Mouse (Mus musculus): Measurements from ENCODE around the gene AU040320.
A peak's percentile ranks its signal among the peaks of the same experiment; 100 is the strongest.

The AU040320 gene

DNA sequence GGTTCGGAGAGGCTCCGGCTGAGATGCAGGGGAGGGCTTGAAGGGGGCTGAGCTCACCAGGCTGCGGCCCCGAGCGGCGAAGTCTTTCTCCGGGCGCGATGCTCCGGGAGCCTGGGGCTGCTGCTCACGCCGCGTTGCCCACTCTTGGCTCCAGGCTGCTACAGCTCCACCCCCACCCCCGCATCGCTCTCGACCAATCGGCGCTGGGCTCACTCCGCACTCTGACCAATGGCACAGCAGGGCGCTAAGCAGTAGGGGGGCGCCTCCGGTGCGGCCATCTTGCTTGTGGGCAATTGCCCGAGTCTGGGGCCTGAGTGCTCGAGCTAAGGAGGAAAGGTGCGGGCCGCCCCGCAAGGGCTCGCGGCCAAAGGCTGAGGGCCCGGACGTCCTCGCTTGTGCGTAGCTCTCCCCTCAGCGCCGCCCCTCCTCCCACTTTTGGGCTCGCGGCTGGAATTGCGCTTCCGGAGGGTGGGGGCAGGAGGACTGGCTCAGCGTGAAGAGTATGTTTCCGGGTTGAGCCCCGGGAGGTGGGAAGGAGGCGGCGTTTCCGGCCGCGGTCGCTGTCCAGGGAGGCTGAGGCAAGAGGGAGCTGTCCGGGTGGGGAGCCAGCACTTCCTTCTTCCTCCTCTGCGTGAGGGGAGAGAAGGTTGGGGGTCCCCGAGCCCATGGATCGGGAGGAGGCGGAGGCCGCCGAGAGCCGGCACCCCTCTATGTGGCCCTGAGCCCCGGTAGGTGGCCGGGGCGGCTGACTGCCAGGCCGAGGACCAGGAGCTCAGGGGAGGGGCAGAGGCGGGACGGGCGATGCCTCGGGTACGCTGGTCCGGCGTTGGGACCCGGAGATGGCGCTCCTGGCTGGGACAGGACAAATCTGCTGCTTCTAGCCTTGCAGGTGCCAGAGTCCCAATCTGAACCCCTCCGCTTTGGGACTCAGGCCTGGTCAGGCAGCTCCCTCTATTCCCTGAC is at the start of gene AU040320, which contains the start of gene Ncdn:
TSS of gene AU040320 (plus strand) at position 277 of the 963 bp plus-strand sequence.
TSS of gene Ncdn (minus strand) at position 171 of the 963 bp plus-strand sequence.
- peak; percentile 97 for DNase-seq (ENCODE audit: low spot score)

GRCm38 (mm10) chr4:126706630-126707438 is 46.5 kb upstream of the AU040320 start:
- DNase-seq (ENCODE audit: low spot score) = peak; percentile 84

DNA sequence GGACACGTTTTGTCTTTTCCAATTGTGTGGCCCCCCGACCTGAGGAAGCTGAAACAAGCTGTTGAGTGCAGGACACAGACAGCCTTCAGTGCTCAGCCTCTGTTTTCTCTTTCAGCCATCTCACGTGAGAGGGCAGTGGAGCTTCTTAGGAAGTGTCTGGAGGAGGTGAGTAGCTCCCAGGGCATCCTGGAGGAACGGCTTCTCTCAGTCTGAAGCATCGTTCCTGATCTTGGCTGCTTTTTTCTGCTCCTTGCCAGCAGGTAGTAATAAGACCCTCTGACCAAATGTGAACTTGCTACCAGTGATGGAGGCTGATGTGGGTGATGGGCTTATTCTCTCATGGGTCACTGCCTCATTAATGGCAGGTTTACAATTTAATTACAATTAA is 45.9 kb upstream of the AU040320 start:
- no peak for DNase-seq (ENCODE audit: low spot score)

- no peak for DNase-seq (ENCODE audit: low spot score)
These were observed 21.2 kb upstream of the AU040320 start for GRCm38 (mm10) chr4:126732111-126732510.

DNA sequence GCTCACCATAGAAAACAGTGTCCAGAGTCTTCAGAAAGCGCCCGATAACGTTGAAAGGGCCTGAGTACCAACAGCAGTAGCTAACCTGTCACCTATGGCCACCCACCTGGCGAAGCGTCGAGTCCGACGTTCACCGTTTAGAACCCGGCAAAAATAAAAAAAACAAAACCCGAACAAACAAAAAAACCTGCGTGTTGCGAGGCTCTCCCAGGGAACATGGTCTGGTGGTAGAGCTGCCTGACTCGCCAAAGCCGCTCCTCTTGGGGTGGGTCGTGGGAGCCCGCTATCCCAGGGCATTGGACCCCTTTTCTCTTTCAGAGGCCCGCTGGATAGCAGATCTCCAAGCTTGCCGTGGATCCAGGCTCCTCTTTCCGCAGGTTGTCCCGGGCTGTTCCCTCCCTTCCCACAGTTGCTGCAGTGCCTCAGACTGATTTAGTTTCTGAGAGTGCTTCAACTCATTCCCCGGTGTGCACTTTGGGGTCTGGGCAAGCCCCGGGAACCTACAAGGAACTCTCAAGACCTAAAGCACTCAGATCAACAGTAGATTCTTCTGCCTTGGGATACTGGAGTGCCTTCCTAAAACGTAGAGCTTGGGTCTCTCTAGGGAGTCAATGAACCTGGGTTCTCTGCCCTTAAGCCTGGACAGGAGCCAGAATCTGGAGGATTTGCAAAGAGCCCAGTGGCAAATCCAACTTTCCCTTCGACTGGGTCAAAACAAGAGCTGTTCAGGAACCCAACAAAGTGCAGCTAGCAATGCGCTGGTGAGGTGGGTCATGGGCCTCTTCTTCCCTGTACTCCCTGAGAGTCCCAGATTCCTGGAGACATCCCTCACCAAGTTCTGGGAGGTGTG is 20.6 kb upstream of the AU040320 start:
- peak; percentile 31 for DNase-seq (ENCODE audit: low spot score)

DNA sequence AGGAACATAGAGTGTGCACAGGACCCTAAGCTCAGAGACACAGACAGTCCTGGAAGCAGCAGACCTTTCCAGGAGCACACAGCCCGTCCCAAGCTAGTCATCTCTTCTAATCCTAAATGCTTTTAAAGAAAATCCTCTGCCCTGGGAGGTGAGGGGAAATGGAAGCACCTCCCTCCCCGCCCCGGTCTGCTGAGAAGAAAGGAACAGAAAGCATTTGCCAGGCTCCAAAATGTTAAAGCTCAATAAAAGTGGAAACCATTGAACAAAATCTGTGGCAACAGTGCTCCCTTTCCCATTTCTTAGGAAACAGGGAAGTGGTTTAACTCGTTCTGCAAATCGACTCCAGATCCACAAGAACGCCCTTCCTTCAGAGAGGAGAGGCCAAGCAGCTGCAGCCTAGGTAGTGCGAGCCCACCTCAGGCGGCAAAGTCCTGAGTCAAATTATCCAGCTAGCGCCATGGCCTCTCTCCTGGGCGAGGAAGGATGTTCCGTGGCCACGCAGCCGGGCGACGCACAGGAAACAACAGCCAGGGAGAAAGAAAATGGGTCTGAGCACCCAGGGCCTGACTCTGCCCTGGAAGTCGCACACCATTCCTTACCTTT is 19.2 kb upstream of the AU040320 start:
- DNase-seq (ENCODE audit: low spot score) = peak; percentile 25

- peak; percentile 35 for DNase-seq (ENCODE audit: low spot score)
These were observed 18.5 kb upstream of the AU040320 start for GRCm38 (mm10) chr4:126734700-126735381.

- DNase-seq (ENCODE audit: low spot score) = no peak
These were observed 17.9 kb upstream of the AU040320 start for GRCm38 (mm10) chr4:126735382-126736000.

- peak; percentile 73 for DNase-seq (ENCODE audit: low spot score)
These were observed 17.3 kb upstream of the AU040320 start, which contains the start of gene Tfap2e for GRCm38 (mm10) chr4:126736001-126736414. Gene Tfap2e, minus strand, starts transcription at chr4:126736240.

DNA sequence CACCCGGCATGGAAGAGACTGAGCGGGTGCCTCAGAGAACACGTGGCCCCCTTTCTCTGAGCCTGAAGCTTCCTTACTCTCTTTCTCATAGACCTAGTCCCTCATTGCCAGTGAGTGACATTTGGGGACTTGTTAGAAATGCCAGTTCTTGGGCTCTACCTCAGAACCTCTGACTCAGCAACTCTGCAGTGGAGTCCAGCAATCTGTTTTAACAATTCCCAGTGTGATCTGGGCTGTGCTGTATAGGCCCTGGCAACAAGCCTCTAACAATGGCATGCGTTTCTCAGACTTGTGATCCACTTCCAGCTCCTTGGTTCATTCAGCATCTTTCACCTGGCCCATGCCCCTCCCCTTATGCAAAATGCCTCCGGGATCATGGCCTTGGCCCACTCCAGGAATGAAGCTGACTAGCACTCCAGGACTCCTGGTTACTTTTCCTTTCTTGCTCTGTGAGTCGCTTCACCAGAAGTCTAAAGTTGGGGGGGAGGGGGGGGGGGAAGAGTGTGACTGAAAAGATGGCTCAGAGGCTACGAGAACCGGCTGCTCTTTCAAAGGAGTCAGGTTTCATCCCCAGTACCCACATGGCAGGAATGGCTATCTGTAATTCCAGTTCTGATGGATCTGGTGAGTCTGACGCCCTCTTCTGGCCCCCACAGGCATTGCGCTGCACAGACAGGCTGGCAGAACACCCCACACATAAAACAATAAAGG is 13.2 kb upstream of the AU040320 start:
- peak; percentile 72 for DNase-seq (ENCODE audit: low spot score)

DNA sequence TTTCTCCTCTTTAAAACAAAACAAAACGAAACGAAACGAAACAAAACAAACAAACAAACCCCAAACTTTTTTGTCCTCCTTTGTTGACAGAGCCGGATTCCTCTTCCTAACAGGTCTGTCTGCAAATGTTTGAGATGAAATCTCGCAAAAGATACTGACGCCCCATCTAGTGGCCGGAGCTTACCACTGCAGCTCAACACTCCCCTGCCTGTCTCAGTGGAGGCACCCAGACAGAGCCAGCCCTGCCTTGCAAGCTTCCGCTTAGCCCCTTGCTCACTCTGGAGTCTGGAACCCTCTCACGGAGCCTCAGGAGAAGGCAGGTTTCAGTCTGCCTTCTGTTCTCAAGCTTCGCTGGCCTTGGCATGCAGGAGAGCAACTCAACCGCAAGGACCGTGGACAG is 11.9 kb upstream of the AU040320 start:
- DNase-seq (ENCODE audit: low spot score) = peak; percentile 94

DNA sequence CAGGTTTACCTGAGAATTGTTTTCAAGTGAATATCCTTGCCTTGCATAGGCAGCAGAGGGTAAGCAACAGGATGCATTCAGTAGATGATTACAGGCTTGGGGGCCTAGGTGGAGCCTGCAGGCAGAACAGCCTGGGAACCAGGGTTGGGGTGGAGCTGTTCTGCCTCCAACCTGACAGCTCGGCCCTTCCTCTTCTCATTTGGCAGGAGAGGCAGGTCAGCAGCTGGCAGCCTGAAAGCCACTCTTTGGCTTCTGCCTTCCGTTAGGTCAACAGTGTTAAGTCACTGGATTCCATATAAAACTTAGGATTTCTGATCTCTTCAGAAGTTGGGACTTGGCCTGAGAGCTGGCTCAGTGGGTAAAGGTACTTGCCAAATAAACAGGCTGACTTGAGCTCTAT is 10.4 kb upstream of the AU040320 start:
- no peak for DNase-seq (ENCODE audit: low spot score)

DNA sequence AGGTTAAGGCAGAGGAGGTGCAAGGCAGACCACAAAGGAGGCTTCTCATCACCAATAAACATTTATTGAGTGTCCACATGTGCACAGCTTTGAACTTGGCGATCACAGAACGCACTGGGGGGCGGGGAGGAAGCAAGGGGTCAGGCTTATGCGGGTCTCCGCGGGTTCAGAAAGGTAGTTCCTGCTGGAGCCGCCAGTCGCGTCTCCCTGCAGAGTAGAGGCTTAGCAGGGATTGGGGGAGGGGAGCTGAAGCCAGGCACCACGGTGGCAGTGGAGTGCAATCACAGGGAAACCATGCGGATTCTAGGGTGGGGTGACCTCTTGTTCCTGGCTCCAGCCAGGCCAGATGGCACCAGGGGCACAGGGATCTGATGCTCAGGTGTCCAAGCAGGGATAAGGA is 9.6 kb upstream of the AU040320 start:
- peak; percentile 45 for DNase-seq (ENCODE audit: low spot score)

DNA sequence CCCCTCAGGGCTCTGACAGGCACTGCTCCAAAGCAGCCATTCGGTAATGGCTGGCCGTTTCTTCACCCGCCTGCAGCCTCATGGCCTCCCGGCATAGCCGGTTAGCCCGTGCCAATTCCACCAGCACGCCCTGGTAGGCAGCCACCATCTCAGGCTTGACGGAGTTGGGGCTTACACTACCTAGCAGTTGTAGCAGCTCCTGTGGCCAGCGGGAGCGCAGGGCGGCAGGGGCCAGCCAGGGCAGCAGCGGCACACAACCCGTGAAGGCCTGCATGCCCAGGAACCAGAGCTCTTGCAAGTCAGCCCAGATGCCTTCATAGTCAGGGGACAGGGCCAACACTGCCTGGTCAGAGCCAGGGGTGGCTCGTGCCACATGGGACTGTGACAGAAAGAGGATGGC is 8.5 kb upstream of the AU040320 start:
- no peak for DNase-seq (ENCODE audit: low spot score)

DNA sequence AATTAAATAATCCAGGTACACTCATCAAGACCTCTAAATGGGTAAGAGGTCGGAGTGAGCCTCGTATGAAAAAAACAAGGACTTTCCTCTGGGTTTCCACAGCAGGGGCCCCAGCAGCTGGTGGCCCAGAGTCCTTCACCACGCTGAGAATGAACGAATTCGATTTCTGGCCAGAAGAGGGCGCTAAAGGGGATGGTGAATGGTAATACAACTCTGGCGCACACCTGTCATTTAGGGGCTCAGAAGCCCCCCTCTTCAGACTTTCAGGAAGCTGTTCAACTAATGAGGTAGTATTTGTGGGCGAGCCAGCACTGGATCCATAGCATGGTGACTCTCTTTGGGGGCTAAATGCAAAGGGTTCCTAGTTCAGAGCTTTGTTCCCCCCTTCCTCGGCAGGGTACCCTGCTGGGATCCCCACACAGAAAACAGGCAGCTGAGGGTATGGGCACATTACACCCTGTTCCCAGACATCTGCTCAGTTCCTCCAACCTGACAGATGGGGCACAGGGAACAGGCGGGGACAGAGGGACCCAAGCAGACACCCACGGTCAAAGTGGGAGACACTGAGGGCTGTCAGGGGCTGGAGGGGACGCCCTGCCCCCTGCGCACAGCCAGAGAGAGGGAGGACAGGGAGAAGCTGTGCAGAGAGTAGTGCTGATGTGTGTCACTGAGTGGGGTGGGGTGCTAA is 7.7 kb upstream of the AU040320 start:
- DNase-seq (ENCODE audit: low spot score) = peak; percentile 76

DNA sequence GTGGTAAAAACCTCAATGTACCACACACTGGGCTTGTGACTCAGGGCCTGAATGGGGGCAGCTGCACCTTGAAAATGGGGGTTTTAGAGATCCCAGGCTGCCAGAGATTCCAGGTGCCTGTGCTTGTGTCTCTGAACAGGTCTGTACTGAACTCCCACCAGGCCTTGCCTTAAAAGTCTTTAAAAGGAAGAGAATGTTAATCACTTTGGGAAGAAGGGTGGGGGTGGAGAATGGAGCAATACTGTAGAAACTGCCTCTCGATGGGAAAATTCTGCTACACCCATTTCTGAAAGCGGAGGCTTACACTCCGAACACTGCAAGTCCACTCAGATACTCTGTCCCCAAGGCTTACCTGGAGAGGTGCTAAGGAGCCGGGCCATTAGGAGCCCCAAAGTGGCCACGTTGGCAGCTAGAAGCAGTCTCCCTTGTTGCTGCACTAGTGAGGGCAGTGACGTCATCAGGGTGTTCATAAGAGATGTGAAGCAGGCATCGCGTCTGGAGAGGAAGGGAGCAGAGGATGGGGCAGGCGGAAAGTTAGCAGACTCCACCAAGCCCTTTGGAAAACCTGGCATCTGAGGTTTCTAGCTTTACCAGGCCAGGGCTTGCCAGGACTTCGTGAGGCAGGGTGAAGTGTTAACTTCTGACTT is 7.0 kb upstream of the AU040320 start:
- no peak for DNase-seq (ENCODE audit: low spot score)

DNA sequence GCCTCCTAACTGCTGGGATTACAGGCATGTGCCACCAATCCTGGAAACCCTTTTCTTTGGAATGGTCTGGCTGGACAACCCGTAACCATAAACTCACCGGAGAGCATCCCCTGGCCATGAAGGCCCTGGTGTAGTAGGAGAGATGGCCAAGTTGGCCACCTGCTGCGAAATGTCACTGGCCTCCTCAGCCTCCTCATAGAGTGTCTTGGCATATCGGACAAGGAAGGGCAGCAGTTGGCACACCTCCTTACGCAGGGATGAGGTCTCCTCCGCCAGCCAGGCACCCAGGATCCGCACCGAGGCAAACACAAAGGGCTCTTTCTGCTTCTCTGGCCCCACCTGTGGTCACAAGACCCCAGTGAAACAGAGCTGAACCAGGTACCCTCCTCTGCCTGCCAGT is 5.0 kb upstream of the AU040320 start:
- DNase-seq (ENCODE audit: low spot score) = no peak

DNA sequence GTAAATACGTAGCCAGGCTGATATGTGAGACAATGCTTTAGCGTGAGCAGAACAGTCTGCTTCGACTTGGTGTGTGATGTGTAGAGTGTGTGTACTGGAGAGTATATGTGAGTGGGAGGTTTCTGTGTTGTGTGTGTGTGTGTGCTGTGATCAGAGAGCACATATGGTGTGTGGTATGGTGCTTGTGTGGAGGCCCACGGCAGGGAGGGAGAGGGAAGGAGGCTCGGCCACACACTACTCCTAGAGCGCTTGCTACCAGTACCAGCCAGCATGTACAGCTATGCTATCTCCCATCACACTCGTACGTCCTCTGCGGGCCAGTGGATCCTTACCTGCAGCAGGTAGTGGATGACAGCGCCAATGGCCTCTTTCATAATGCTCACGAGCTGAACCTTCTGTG is 3.8 kb upstream of the AU040320 start:
- no peak for DNase-seq (ENCODE audit: low spot score)
